Mouse (Mus musculus): ENCODE measurements around the gene Cdca8.
"Not testable (repeated sequence)": the region's sequence is repeated elsewhere in the genome, so short reads cannot be mapped to it uniquely, and the experiment has no call there.

GRCm38 (mm10) chr4:124939211-124939610, at the start of gene Cdca8:
- TF ChIP-seq CTCF (IDR thresholded peaks at IDR 0.05; ENCODE audit: low read depth, low read length); POLR2A (IDR thresholded peaks at IDR 0.05; ENCODE audit: borderline replicate concordance, low read depth, low read length): not testable (repeated sequence)

Measured in bone marrow macrophage, adult 2 months (primary cell).